Mouse (Mus musculus) intestine, embryonic 14.5 days (tissue): ENCODE measurements around the gene Cabp2. TPM values are rescaled to one million over a fixed set of nuclear protein-coding genes. Genes with fewer than 3 reads are reported as not detected.

Experiments used
- ATAC-seq: fragments of 200-750 bp; cut with Nextera tagmentation; replicated peaks from 2 replicates; pipeline ENCODE4 v1.8.0; 2017; ENCODE audit warnings: low read depth, moderate number of reproducible peaks, moderate TSS enrichment, moderate library complexity; ENCODE audit not compliant: low FRiP score, low TSS enrichment
- DNase-seq: peaks from one replicate; pipeline ENCODE4 v3.0.0-alpha.2; 2018; ENCODE audit warnings: low spot score
- H3K27ac ChIP-seq: fragments of 300-500 bp; sonication (generic); 2 replicates; pipeline ENCODE4 v1.5.1; 2014; ENCODE audit warnings: low read depth, mild to moderate bottlenecking, control low read depth
- H3K27me3 ChIP-seq: fragments of 300-500 bp; sonication (generic); replicated peaks from 2 replicates; pipeline ENCODE4 v1.6.1; 2014; ENCODE audit warnings: low read length, control low read depth; ENCODE audit not compliant: control insufficient read depth, insufficient read depth
- H3K36me3 ChIP-seq: fragments of 300-500 bp; sonication (generic); 2 replicates; pipeline ENCODE4 v1.6.1; 2014; ENCODE audit warnings: low read length, control low read depth; ENCODE audit not compliant: control insufficient read depth, insufficient read depth
- H3K4me1 ChIP-seq: fragments of 300-500 bp; sonication (generic); replicated peaks from 2 replicates; pipeline ENCODE4 v1.6.1; 2014; ENCODE audit warnings: low read length, control low read depth, mixed read lengths; ENCODE audit not compliant: control insufficient read depth, insufficient read depth
- H3K4me2 ChIP-seq: fragments of 300-500 bp; sonication (generic); 2 replicates; pipeline ENCODE4 v1.6.1; 2014; ENCODE audit warnings: low read length
- H3K4me3 ChIP-seq: fragments of 300-500 bp; sonication (generic); 2 replicates; pipeline ENCODE4 v1.5.1; 2014; ENCODE audit warnings: low read depth, low read length, control low read depth, mixed read lengths
- H3K9ac ChIP-seq: fragments of 300-500 bp; sonication (generic); 2 replicates; pipeline ENCODE4 v1.6.1; 2014; ENCODE audit warnings: mild to moderate bottlenecking, low read length
- H3K9me3 ChIP-seq: fragments of 300-500 bp; sonication (generic); 2 replicates; pipeline ENCODE4 v1.6.1; 2016; ENCODE audit warnings: low read length, control low read depth; ENCODE audit not compliant: control insufficient read depth
- WGBS: fragments of 180-500 bp; shearing (Covaris S2); extraction: QIAGEN DNeasy Blood & Tissue Kit; methylation state at CpG from one replicate; pipeline ENCODE4 v1.1.7; 2014; 5-methylcytosine and 5-hydroxymethylcytosine counted together
- polyA plus RNA-seq: library from polyadenylated mRNA; unstranded; fragments of >200 nt; fragmentation: Nextera tagmentation; extraction: Ambion mirVana; gene quantifications from 2 replicates; pipeline ENCODE4 v1.2.1, GENCODE M21; 2014

Cabp2 gene
- polyA plus RNA-seq, 1 experiment from 2014 or later, result 0.57 TPM

- Histone ChIP-seq H3K27me3 (no peaks in the 10 kb centered on the region), H3K36me3 (no peaks in the 10 kb centered on the region), H3K4me2 (no peak overlapping the region), H3K9me3 (no peaks in the 10 kb centered on the region), H3K27ac (no peak overlapping the region), H3K4me3 (no peak overlapping the region), H3K9ac (no peak overlapping the region), H3K4me1 (0 out of 2 replicates have a peak, but pooled peaks cover 2% of the 10 kb centered on the region)
- ATAC-seq (no peak), DNase-seq (peak; percentile 79)
- WGBS, result 53% methylated on average over 10 of the region's 10 CpGs
Observed at GRCm38 (mm10) chr19:4051741-4052515, 29.4 kb upstream of the Cabp2 start.

DNA sequence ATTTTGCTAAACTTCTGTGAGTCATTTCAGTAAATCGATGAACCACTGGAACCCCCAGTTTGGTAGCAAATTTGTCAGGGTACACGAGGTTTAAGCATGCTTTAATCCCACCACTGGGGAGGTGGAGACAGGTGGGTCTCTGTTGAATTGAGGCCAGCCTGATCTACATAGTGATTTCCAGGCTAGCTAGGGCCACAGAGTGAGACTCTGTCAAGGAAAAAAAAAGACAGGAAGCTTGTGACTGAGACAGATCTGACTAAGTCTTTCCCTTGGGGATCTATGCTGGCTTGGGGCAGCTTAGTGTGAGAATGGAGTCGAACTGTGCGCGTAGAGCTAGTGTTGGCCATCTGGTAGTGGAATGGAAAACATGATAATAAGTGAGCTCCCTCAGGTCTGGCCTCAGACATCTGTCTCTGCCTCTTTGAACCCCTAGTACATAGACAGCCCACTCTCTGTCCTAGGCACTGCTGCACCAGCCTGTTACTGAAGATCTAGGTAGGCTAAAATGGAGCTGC is 28.8 kb upstream of the Cabp2 start:
- 0 out of 2 replicates have a peak, but pooled peaks cover 2% of the 10 kb centered on the region for H3K4me1 ChIP-seq
- H3K4me2 ChIP-seq, result no peak overlapping the region
- ATAC-seq (no peak), DNase-seq (no peak)
- H3K4me3 ChIP-seq, result no peak overlapping the region
- H3K27me3 ChIP-seq, result no peaks in the 10 kb centered on the region
- no peak overlapping the region for H3K27ac ChIP-seq
- 88% methylated on average over 5 of the region's 5 CpGs for WGBS
- no peaks in the 10 kb centered on the region for H3K36me3 ChIP-seq
- no peaks in the 10 kb centered on the region for H3K9me3 ChIP-seq
- no peak overlapping the region for H3K9ac ChIP-seq

DNA sequence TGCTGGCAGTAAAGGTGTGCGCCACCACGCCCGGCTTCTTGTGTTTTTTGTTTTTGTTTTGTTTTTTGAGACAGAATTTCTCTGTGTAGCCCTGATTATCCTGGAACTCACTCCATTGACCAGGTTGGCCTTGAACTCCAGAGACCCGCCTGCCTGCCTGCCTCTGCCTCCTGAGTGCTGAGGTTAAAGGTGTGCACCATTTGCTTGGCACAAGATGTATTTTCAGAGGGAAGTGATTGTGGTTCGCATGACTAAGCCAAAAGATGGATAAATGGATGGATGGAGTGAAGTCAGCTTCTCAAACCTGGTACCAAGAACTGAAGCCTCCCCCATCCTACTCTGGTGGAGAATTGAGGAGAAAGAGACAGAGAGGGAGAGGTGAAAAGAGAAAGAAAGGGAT is 26.8 kb upstream of the Cabp2 start:
- WGBS, result 88% methylated on average over 5 of the region's 5 CpGs
- Histone ChIP-seq H3K4me1 (no peaks in the 10 kb centered on the region), H3K9me3 (no peaks in the 10 kb centered on the region), H3K36me3 (no peaks in the 10 kb centered on the region), H3K4me2 (no peak overlapping the region), H3K27ac (no peak overlapping the region), H3K27me3 (no peaks in the 10 kb centered on the region), H3K4me3 (no peak overlapping the region), H3K9ac (no peak overlapping the region)
- ATAC-seq, result no peak
- no peak for DNase-seq

GRCm38 (mm10) chr19:4055216-4055946 is 26.0 kb upstream of the Cabp2 start:
- H3K9me3 ChIP-seq, result no peaks in the 10 kb centered on the region
- H3K36me3 ChIP-seq, result no peaks in the 10 kb centered on the region
- no peaks in the 10 kb centered on the region for H3K4me1 ChIP-seq
- no peak overlapping the region for H3K4me3 ChIP-seq
- H3K27ac ChIP-seq, result no peak overlapping the region
- H3K4me2 ChIP-seq, result no peak overlapping the region
- 68% methylated on average over 8 of the region's 8 CpGs for WGBS
- DNase-seq, result no peak
- no peak overlapping the region for H3K9ac ChIP-seq
- H3K27me3 ChIP-seq, result no peaks in the 10 kb centered on the region
- no peak for ATAC-seq

- 47% methylated on average over 15 of the region's 15 CpGs for WGBS
- H3K9me3 ChIP-seq, result no peaks in the 10 kb centered on the region
- ATAC-seq (0 out of 2 replicates have a peak, but pooled peaks have one; percentile 13), DNase-seq (no peak)
- no peaks in the 10 kb centered on the region for H3K27me3 ChIP-seq
- H3K9ac ChIP-seq, result no peak overlapping the region
- no peak overlapping the region for H3K27ac ChIP-seq
- no peak overlapping the region for H3K4me2 ChIP-seq
- no peaks in the 10 kb centered on the region for H3K36me3 ChIP-seq
- no peak overlapping the region for H3K4me3 ChIP-seq
- H3K4me1 ChIP-seq, result no peaks in the 10 kb centered on the region
Observed at GRCm38 (mm10) chr19:4055947-4056693, 25.3 kb upstream of the Cabp2 start.

- DNase-seq (no peak), ATAC-seq (no peak)
- Histone ChIP-seq H3K4me1 (no peaks in the 10 kb centered on the region), H3K4me3 (no peak overlapping the region), H3K27ac (no peak overlapping the region), H3K36me3 (no peaks in the 10 kb centered on the region), H3K27me3 (no peaks in the 10 kb centered on the region), H3K4me2 (no peak overlapping the region), H3K9ac (no peak overlapping the region), H3K9me3 (no peaks in the 10 kb centered on the region)
- 43% methylated on average over 4 of the region's 4 CpGs for WGBS
Observed at GRCm38 (mm10) chr19:4056727-4057126, 24.7 kb upstream of the Cabp2 start.

- Histone ChIP-seq H3K36me3 (no peaks in the 10 kb centered on the region), H3K27ac (no peak overlapping the region), H3K4me2 (no peak overlapping the region), H3K27me3 (no peaks in the 10 kb centered on the region), H3K4me1 (no peaks in the 10 kb centered on the region), H3K4me3 (no peak overlapping the region), H3K9me3 (no peaks in the 10 kb centered on the region), H3K9ac (no peak overlapping the region)
- WGBS, result 83% methylated on average over 13 of the region's 13 CpGs
- DNase-seq (no peak), ATAC-seq (no peak)
Observed at GRCm38 (mm10) chr19:4057389-4057788, 24.0 kb upstream of the Cabp2 start.

- Histone ChIP-seq H3K36me3 (no peaks in the 10 kb centered on the region), H3K27me3 (no peaks in the 10 kb centered on the region), H3K27ac (no peak overlapping the region), H3K4me2 (no peak overlapping the region), H3K9ac (no peak overlapping the region), H3K9me3 (no peaks in the 10 kb centered on the region), H3K4me3 (no peak overlapping the region), H3K4me1 (no peaks in the 10 kb centered on the region)
- ATAC-seq, result no peak
- no peak for DNase-seq
- 95% methylated on average over 7 of the region's 7 CpGs for WGBS
Observed at GRCm38 (mm10) chr19:4057962-4058361, 23.4 kb upstream of the Cabp2 start.
